Mouse (Mus musculus) intestine, embryonic 16.5 days (tissue): ENCODE measurements around the gene Zbtb7b. TPM values are rescaled to one million over a fixed set of nuclear protein-coding genes. Genes with fewer than 3 reads are reported as not detected.
A peak's percentile ranks its signal among the peaks of the same experiment; 100 is the strongest.
"Not testable (repeated sequence)": the region's sequence is repeated elsewhere in the genome, so short reads cannot be mapped to it uniquely, and the experiment has no call there.

Experiments
- ATAC-seq: fragments of 200-750 bp; cut with Nextera tagmentation; 2 replicates; pipeline ENCODE4 v1.8.0; 2017; ENCODE audit warnings: moderate TSS enrichment, moderate library complexity
- H3K27ac ChIP-seq: fragments of 300-500 bp; sonication (generic); 2 replicates; pipeline ENCODE4 v1.5.1; 2014; ENCODE audit warnings: mild to moderate bottlenecking, low read length
- H3K27me3 ChIP-seq: fragments of 300-500 bp; sonication (generic); replicated peaks from 2 replicates; pipeline ENCODE4 v1.6.1; 2014; ENCODE audit warnings: low read length, control low read depth, mixed read lengths; ENCODE audit not compliant: control insufficient read depth, insufficient read depth
- H3K36me3 ChIP-seq: fragments of 300-500 bp; sonication (generic); 2 replicates; pipeline ENCODE4 v1.6.1; 2014; ENCODE audit warnings: low read length, control low read depth; ENCODE audit not compliant: control insufficient read depth, insufficient read depth
- H3K4me1 ChIP-seq: fragments of 300-500 bp; sonication (generic); 2 replicates; pipeline ENCODE4 v1.6.1; 2014; ENCODE audit warnings: low read length, control low read depth, mixed read lengths; ENCODE audit not compliant: control insufficient read depth, insufficient read depth
- H3K4me2 ChIP-seq: fragments of 300-500 bp; sonication (generic); 2 replicates; pipeline ENCODE4 v1.6.1; 2014; ENCODE audit warnings: low read depth, low read length, control low read depth
- H3K4me3 ChIP-seq: fragments of 300-500 bp; sonication (generic); 2 replicates; pipeline ENCODE4 v1.5.1; 2014; ENCODE audit warnings: mild to moderate bottlenecking, low read length
- H3K9ac ChIP-seq: fragments of 300-500 bp; sonication (generic); 2 replicates; pipeline ENCODE4 v1.6.1; 2014; ENCODE audit warnings: low read depth, low read length
- H3K9me3 ChIP-seq: fragments of 300-500 bp; sonication (generic); 2 replicates; pipeline ENCODE4 v1.6.1; 2016; ENCODE audit warnings: low read length, control low read depth; ENCODE audit not compliant: control insufficient read depth
- WGBS: fragments of 180-500 bp; shearing (Covaris S2); extraction: QIAGEN DNeasy Blood & Tissue Kit; methylation state at CpG from one replicate; pipeline ENCODE4 v1.1.7; 2014; 5-methylcytosine and 5-hydroxymethylcytosine counted together
- polyA plus RNA-seq: library from polyadenylated mRNA; unstranded; fragments of >200 nt; fragmentation: Nextera tagmentation; extraction: Ambion mirVana; gene quantifications from 2 replicates; pipeline ENCODE4 v1.2.1, GENCODE M21; 2015

Zbtb7b gene
- polyA plus RNA-seq, 1 experiment from 2014 or later: 10.0 TPM

GRCm38 (mm10) chr3:89429021-89429420 is 34.4 kb upstream of the Zbtb7b start:
- ATAC-seq: not testable (repeated sequence)

GRCm38 (mm10) chr3:89425876-89426275 is 31.3 kb upstream of the Zbtb7b start:
- Histone ChIP-seq H3K4me3 (no peak overlapping the region), H3K36me3 (peaks cover 13% of the 10 kb centered on the region; the same call in 1 of the 2 replicates), H3K9me3 (no peaks in the 10 kb centered on the region), H3K27me3 (no peaks in the 10 kb centered on the region), H3K27ac (no peak overlapping the region), H3K9ac (no peak overlapping the region), H3K4me1 (peaks cover 38% of the 10 kb centered on the region), H3K4me2 (no peak overlapping the region)
- ATAC-seq: no peak
- 91% methylated on average over 4 of the region's 4 CpGs for WGBS

More at GRCm38 (mm10) chr3:89429021-89429420, 34.4 kb upstream of the Zbtb7b start:
- not testable (repeated sequence) for H3K9me3 ChIP-seq, H3K9ac ChIP-seq, H3K4me3 ChIP-seq, H3K27ac ChIP-seq, H3K4me2 ChIP-seq, H3K27me3 ChIP-seq
- H3K36me3 ChIP-seq: peaks cover 17% of the 10 kb centered on the region
- 94% methylated on average over 7 of the region's 7 CpGs for WGBS
- H3K4me1 ChIP-seq: peaks cover 21% of the 10 kb centered on the region

- no peaks in the 10 kb centered on the region for H3K27me3 ChIP-seq
- H3K9ac ChIP-seq: no peak overlapping the region
- 0 out of 2 replicates have a peak overlapping the region, but pooled peaks have one; percentile 9 for H3K27ac ChIP-seq
- WGBS: 70% methylated on average over 5 of the region's 5 CpGs
- no peak overlapping the region for H3K4me2 ChIP-seq
- H3K4me3 ChIP-seq: no peak overlapping the region
- H3K9me3 ChIP-seq: no peaks in the 10 kb centered on the region
- peaks cover 13% of the 10 kb centered on the region; the same call in 1 of the 2 replicates for H3K36me3 ChIP-seq
- peaks cover 43% of the 10 kb centered on the region for H3K4me1 ChIP-seq
- ATAC-seq: no peak
Measured at GRCm38 (mm10) chr3:89425141-89425525, 30.6 kb upstream of the Zbtb7b start.

- Histone ChIP-seq H3K4me3 (no peak overlapping the region), H3K4me1 (peaks cover 43% of the 10 kb centered on the region), H3K4me2 (no peak overlapping the region), H3K27me3 (no peaks in the 10 kb centered on the region), H3K9ac (no peak overlapping the region), H3K36me3 (peaks cover 13% of the 10 kb centered on the region; the same call in 1 of the 2 replicates), H3K9me3 (no peaks in the 10 kb centered on the region), H3K27ac (peak overlapping the region; percentile 68)
- WGBS: 60% methylated on average over 5 of the region's 5 CpGs
- ATAC-seq: peak; percentile 32
Measured at GRCm38 (mm10) chr3:89424416-89425140, 30.0 kb upstream of the Zbtb7b start.

GRCm38 (mm10) chr3:89422556-89423205 is 28.1 kb upstream of the Zbtb7b start:
- peak overlapping the region; percentile 78 for H3K4me2 ChIP-seq
- H3K9ac ChIP-seq: peak overlapping the region; percentile 74
- no peak for ATAC-seq
- no peaks in the 10 kb centered on the region for H3K9me3 ChIP-seq
- H3K36me3 ChIP-seq: peaks cover 10% of the 10 kb centered on the region; the same call in 1 of the 2 replicates
- H3K27me3 ChIP-seq: no peaks in the 10 kb centered on the region
- H3K4me3 ChIP-seq: peak overlapping the region; percentile 58
- 0 out of 2 replicates have a peak overlapping the region, but pooled peaks have one; percentile 98 for H3K27ac ChIP-seq
- H3K4me1 ChIP-seq: peaks cover 43% of the 10 kb centered on the region
- 68% methylated on average over 6 of the region's 6 CpGs for WGBS

- ATAC-seq: no peak
- 15% methylated on average over 21 of the region's 22 CpGs for WGBS
- Histone ChIP-seq H3K27me3 (no peaks in the 10 kb centered on the region), H3K4me3 (peak overlapping the region; percentile 58), H3K9me3 (no peaks in the 10 kb centered on the region), H3K9ac (peak overlapping the region; percentile 74), H3K4me2 (peak overlapping the region; percentile 78), H3K4me1 (peaks cover 43% of the 10 kb centered on the region), H3K27ac (peak overlapping the region; percentile 98), H3K36me3 (0 out of 2 replicates have a peak, but pooled peaks cover 3% of the 10 kb centered on the region)
Measured at GRCm38 (mm10) chr3:89421810-89422473, 27.4 kb upstream of the Zbtb7b start.

GRCm38 (mm10) chr3:89421002-89421774 is 26.6 kb upstream of the Zbtb7b start:
- H3K4me2 ChIP-seq: peak overlapping the region; percentile 78
- no peaks in the 10 kb centered on the region for H3K9me3 ChIP-seq
- H3K36me3 ChIP-seq: peaks cover 4% of the 10 kb centered on the region; the same call in 1 of the 2 replicates
- WGBS: 4% methylated on average over 11 of the region's 11 CpGs
- H3K27me3 ChIP-seq: no peaks in the 10 kb centered on the region
- ATAC-seq: peak; percentile 68
- peak overlapping the region; percentile 58 for H3K4me3 ChIP-seq
- H3K4me1 ChIP-seq: peaks cover 47% of the 10 kb centered on the region
- H3K27ac ChIP-seq: peak overlapping the region; percentile 98
- H3K9ac ChIP-seq: peak overlapping the region; percentile 74

- Histone ChIP-seq H3K9me3 (no peaks in the 10 kb centered on the region), H3K36me3 (peaks cover 10% of the 10 kb centered on the region), H3K4me2 (peak overlapping the region; percentile 78), H3K4me3 (peak overlapping the region; percentile 58; the same call in 1 of the 2 replicates), H3K9ac (peak overlapping the region; percentile 50), H3K4me1 (peaks cover 47% of the 10 kb centered on the region), H3K27ac (peak overlapping the region; percentile 98), H3K27me3 (no peaks in the 10 kb centered on the region)
- WGBS: 57% methylated on average over 2 of the region's 2 CpGs
- ATAC-seq: no peak
Measured at GRCm38 (mm10) chr3:89420421-89420820, 25.8 kb upstream of the Zbtb7b start.
